Mouse (Mus musculus): ENCODE results near the gene Clhc1.

- TF ChIP-seq FLI1 (IDR thresholded peaks at IDR 0.05; ENCODE audit: low read length) (no peak), GATA1 (IDR thresholded peaks at IDR 0.05; ENCODE audit: borderline replicate concordance, low read length) (no peak)
Observed at GRCm38 (mm10) chr11:29612007-29612406, 64.3 kb downstream of the Clhc1 start.
